Mouse (Mus musculus): Measurements from ENCODE around the gene St3gal5. TPM values are rescaled to one million over a fixed set of nuclear protein-coding genes. Genes with fewer than 3 reads are reported as not detected.

Gene St3gal5
- polyA plus RNA-seq (2014; fragmentation: Illumina TruSeq; extraction: RNeasy Lipid Tissue Mini Kit (QIAGEN cat#74804)), result 246 TPM

GRCm38 (mm10) chr6:72097181-72097995 lies at the start of gene St3gal5:
TSS of gene St3gal5 (plus strand) at chr6:72097592.

Other genes starting within 250 kb of the St3gal5 start
- 316 TPM for gene Ptcd3, start 188.8 kb upstream of the St3gal5 start, polyA plus RNA-seq (2014; fragmentation: Illumina TruSeq; extraction: RNeasy Lipid Tissue Mini Kit (QIAGEN cat#74804))
- 38.6 TPM for gene Polr1a, start 188.5 kb upstream of the St3gal5 start, polyA plus RNA-seq (2014; fragmentation: Illumina TruSeq; extraction: RNeasy Lipid Tissue Mini Kit (QIAGEN cat#74804))
- 0.54 TPM for gene Atoh8, start 138.0 kb downstream of the St3gal5 start, polyA plus RNA-seq (2014; fragmentation: Illumina TruSeq; extraction: RNeasy Lipid Tissue Mini Kit (QIAGEN cat#74804))
- gene Sftpb, start 207.0 kb downstream of the St3gal5 start, polyA plus RNA-seq (2014; fragmentation: Illumina TruSeq; extraction: RNeasy Lipid Tissue Mini Kit (QIAGEN cat#74804)), result not detected
- gene Usp39, start 247.6 kb downstream of the St3gal5 start, polyA plus RNA-seq (2014; fragmentation: Illumina TruSeq; extraction: RNeasy Lipid Tissue Mini Kit (QIAGEN cat#74804)), result 72.8 TPM
- 38.3 TPM for gene 0610030E20Rik, start 249.7 kb downstream of the St3gal5 start, polyA plus RNA-seq (2014; fragmentation: Illumina TruSeq; extraction: RNeasy Lipid Tissue Mini Kit (QIAGEN cat#74804))